ENCODE assay signal across 16 mouse cellular contexts in the genomic region with DNA sequence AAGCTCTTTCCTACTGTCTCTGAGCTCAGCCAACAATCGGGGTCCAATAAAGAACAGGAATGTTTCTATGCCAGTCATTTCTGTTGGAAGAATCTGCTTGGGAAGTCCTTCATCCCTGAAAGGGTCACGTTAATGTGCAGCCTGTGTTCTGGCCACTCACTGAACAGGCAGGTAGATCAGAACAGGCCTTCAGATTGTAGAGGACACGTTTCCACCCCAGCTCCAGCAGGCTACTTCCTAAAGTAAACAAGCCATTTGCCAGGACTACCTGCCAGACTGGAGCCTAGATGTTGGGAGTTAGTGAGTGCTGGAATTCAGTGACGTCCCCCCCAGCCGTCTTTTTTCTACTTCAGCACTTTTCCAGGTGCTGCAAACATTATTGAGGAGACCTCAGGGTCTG. TPM values are rescaled to one million over a fixed set of nuclear protein-coding genes. Genes with fewer than 3 reads are reported as not detected.
A peak's percentile ranks its signal among the peaks of the same experiment; 100 is the strongest.
DNase-seq lines count a peak whose midpoint lies in the region; ATAC-seq and TF ChIP-seq lines count a peak whose summit lies in the region.
"Had no signal": no experiment of that assay in that cellular context is flagged by ENCODE, and none has a peak within 500 bp of the region (broad histone marks: within the 10 kb centered on the region; RNA-seq: fewer than 3 reads in every experiment).

No protein-coding gene starts in this region.

- peak; percentile 33 for DNase-seq in heart, embryonic 10.5 days (ENCODE audit: low spot score)
- no peak for DNase-seq in heart, postnatal 36 days
- no peak for DNase-seq in liver
- peak; percentile 47 to 60 for DNase-seq in kidney, postnatal 36 days
- no peak for DNase-seq in ovary, postnatal 10 days (ENCODE audit: low spot score)
- DNase-seq: adrenal gland, adult 8-10 months; B cell, adult 2 months; cerebellum, adult 11 months; cerebellum, postnatal 14 days; thymus, postnatal 36 days had no signal

- TF ChIP-seq POLR2A in cortical plate, adult 2 months (IDR thresholded peaks at IDR 0.05; ENCODE audit: extremely low read depth, insufficient read depth, low read length): no peak

- no peak overlapping the region for H3K9ac ChIP-seq in liver, embryonic 15.5 days
- H3K9ac ChIP-seq: hindbrain, embryonic 15.5 days; limb, embryonic 13.5 days; midbrain, embryonic 13.5 days had no signal

- H3K9me3 ChIP-seq in heart, embryonic 10.5 days: no peaks in the 10 kb centered on the region
- no peaks in the 10 kb centered on the region for H3K9me3 ChIP-seq in liver, embryonic 15.5 days (replicated peaks)
- H3K9me3 ChIP-seq: hindbrain, embryonic 15.5 days; limb, embryonic 13.5 days; midbrain, embryonic 13.5 days had no signal

- ATAC-seq in liver, embryonic 15.5 days (ENCODE audit: insufficient read depth): peak; percentile 35; the same call in 1 of the 2 replicates
- ATAC-seq: forebrain, embryonic 14.5 days had no signal

- H3K27ac ChIP-seq in heart, embryonic 10.5 days: 0 out of 2 replicates have a peak overlapping the region, but pooled peaks have one; percentile 47
- peak overlapping the region; percentile 41; the same call in 1 of the 2 replicates for H3K27ac ChIP-seq in liver, embryonic 15.5 days (replicated peaks)
- H3K27ac ChIP-seq in cortical plate, adult 2 months (ENCODE audit: insufficient read depth, low read length): peak overlapping the region; percentile 37; the same call in 1 of the 2 replicates
- H3K27ac ChIP-seq: hindbrain, embryonic 15.5 days; limb, embryonic 13.5 days; midbrain, embryonic 13.5 days had no signal

- 31% methylated on average over 5 of the region's 5 CpGs for WGBS in heart, embryonic 10.5 days
- WGBS in liver, embryonic 15.5 days (ENCODE audit: insufficient replicate concordance): 45% methylated on average over 5 of the region's 5 CpGs

- H3K4me1 ChIP-seq in heart, embryonic 10.5 days: peaks cover 42% of the 10 kb centered on the region
- peaks cover 29% of the 10 kb centered on the region for H3K4me1 ChIP-seq in liver, embryonic 15.5 days (replicated peaks)
- H3K4me1 ChIP-seq in cortical plate, adult 2 months (ENCODE audit: control insufficient read depth, insufficient read depth, low read length): peaks cover 7% of the 10 kb centered on the region

- no peak overlapping the region for H3K4me2 ChIP-seq in liver, embryonic 15.5 days
- H3K4me2 ChIP-seq: hindbrain, embryonic 15.5 days; limb, embryonic 13.5 days; midbrain, embryonic 13.5 days had no signal

- H3K36me3 ChIP-seq in heart, embryonic 10.5 days: no peaks in the 10 kb centered on the region
- no peaks in the 10 kb centered on the region for H3K36me3 ChIP-seq in liver, embryonic 15.5 days (replicated peaks)
- H3K36me3 ChIP-seq: hindbrain, embryonic 15.5 days; limb, embryonic 13.5 days; midbrain, embryonic 13.5 days had no signal

- no peaks in the 10 kb centered on the region for H3K27me3 ChIP-seq in heart, embryonic 10.5 days (ENCODE audit: insufficient read depth, poor library complexity, severe bottlenecking)
- H3K27me3 ChIP-seq in liver, embryonic 15.5 days: no peaks in the 10 kb centered on the region
- H3K27me3 ChIP-seq: hindbrain, embryonic 15.5 days; limb, embryonic 13.5 days; midbrain, embryonic 13.5 days had no signal

- TF ChIP-seq CTCF in cortical plate, adult 2 months (IDR thresholded peaks at IDR 0.05; ENCODE audit: extremely low read depth, insufficient read depth, low read length): no peak

- intact Hi-C loops in heart, postnatal 36 days (cut with DNase I): loop anchor here (5.0 kb wide), 1 partner anchor 122 kb away; the partner anchor contains the start of gene Ints6

- no peak overlapping the region for H3K4me3 ChIP-seq in heart, embryonic 10.5 days
- H3K4me3 ChIP-seq in liver, embryonic 15.5 days (replicated peaks): no peak overlapping the region
- no peak overlapping the region for H3K4me3 ChIP-seq in cortical plate, adult 2 months (ENCODE audit: insufficient read depth, low read length)
- H3K4me3 ChIP-seq: hindbrain, embryonic 15.5 days; limb, embryonic 13.5 days; midbrain, embryonic 13.5 days had no signal

RNA-seq across cellular contexts. Expression of gene Wdfy2, which starts 46.7 kb away (rescaled TPM):
- 8.9 and 9.5 TPM in 2 replicates for polyA plus RNA-seq in heart, embryonic 10.5 days (2016; fragmentation: Nextera tagmentation; extraction: Ambion mirVana)
- 1 to 10 TPM; 6.6 to 7.9 TPM for total RNA-seq in heart, postnatal 36 days (2021)
- polyA plus RNA-seq in liver, embryonic 15.5 days (2015; fragmentation: Nextera tagmentation; extraction: Ambion mirVana): 2.6 and 2.7 TPM in 2 replicates
- 10.7 and 11.0 TPM in 2 replicates for polyA plus RNA-seq in cortical plate, adult 2 months (2012; rRNA removed)

Comparison
In these comparisons a context has a peak if more than half of its experiments do, and no peak if none do; other contexts are left out.
1. DNase-seq: peak in heart, embryonic 10.5 days (single experiment) and kidney, postnatal 36 days (2 of 2); none in heart, postnatal 36 days (0 of 2), liver (single experiment) and ovary, postnatal 10 days (single experiment).
2. Peak in every context shown above with its lines, with median percentiles within 50 percentile points of each other: H3K27ac ChIP-seq.